Mouse (Mus musculus): ENCODE results near the gene Vmn2r118. TPM values are rescaled to one million over a fixed set of nuclear protein-coding genes. Genes with fewer than 3 reads are reported as not detected.

The Vmn2r118 gene
- not detected in 2 replicates for polyA plus RNA-seq (2015; fragmentation: Nextera tagmentation; extraction: Ambion mirVana)

DNA sequence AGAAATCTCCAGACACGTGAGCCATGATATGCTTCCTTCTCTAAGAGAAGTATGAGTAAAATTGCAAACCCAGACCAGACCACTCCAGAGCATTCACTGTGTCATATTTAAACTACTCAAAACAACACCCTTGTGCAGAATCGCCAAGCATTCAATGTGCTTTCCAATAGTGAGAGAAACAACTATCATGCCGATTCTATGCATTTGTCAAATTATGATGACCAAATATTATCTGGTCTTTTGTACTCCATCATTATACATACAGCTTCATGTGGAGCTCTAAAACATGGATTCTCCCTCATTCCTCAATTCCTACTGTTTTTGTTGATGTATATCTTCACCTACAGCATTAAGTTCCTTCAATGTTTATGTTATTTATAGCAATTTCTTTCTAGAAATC lies at the start of gene Vmn2r118:
Vmn2r118 (minus strand) TSS at position 101 of the 400 bp plus-strand sequence.
- no peaks in the 10 kb centered on the region for H3K36me3 ChIP-seq
- H3K27me3 ChIP-seq = no peaks in the 10 kb centered on the region
- 89% methylated on average over 3 of the region's 3 CpGs for WGBS
- no peak for ATAC-seq
- no peak within 1 kb of the TSS for H3K9ac ChIP-seq (replicated peaks)
- no peak within 1 kb of the TSS for H3K4me3 ChIP-seq (replicated peaks)
- no peak within 1 kb of the TSS for H3K4me2 ChIP-seq (replicated peaks)
- H3K4me1 ChIP-seq (replicated peaks) = no peaks in the 10 kb centered on the region
- no peak within 1 kb of the TSS for H3K27ac ChIP-seq
- H3K9me3 ChIP-seq = no peaks in the 10 kb centered on the region

DNA sequence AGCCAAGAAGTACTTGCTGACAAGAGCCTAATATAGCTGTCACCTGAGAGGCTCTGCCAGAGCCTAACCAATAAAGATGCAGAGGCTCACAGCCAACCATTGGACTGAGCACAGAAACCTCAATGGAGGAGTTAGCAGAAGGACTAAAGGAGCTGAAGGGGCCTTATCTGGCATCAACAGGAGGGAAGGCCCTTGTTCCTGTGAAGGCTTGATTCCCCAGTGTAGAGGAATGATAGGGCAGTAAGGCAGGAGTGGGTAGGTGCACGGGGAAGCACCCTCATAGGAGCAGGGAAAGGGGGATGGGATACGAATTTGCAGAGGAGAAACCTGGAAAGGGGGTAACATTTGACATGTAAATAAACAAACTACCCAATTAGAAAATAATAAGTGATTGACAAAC lies 36.1 kb upstream of the Vmn2r118 start:
- H3K27me3 ChIP-seq = no peaks in the 10 kb centered on the region
- no peak overlapping the region for H3K4me3 ChIP-seq (replicated peaks)
- H3K36me3 ChIP-seq = peaks cover 37% of the 10 kb centered on the region
- H3K9ac ChIP-seq (replicated peaks) = no peak overlapping the region
- H3K4me2 ChIP-seq (replicated peaks) = no peak overlapping the region
- WGBS = 89% methylated on average over 2 of the region's 2 CpGs
- no peak for ATAC-seq
- no peaks in the 10 kb centered on the region for H3K4me1 ChIP-seq (replicated peaks)
- no peak overlapping the region for H3K27ac ChIP-seq
- H3K9me3 ChIP-seq = no peaks in the 10 kb centered on the region

DNA sequence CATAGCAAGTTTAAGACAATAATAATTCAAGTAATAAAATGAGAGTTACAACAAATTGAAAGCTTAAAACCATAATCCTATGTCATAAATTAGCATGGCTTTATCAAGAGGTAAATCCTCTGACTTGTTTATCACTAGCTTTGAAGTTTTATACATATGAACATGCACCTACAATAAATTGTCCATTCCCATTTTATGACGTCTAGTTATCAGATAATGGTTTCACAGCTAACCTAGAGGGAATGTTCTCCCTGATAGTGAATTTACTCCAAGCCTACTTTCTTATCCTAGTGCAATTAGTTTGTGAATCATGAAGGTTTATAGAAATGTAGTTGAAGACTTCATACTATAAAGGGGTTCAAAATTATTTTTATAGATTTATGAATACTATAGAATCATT lies 34.2 kb downstream of the Vmn2r118 start:
- H3K4me3 ChIP-seq (replicated peaks) = no peak overlapping the region
- no peaks in the 10 kb centered on the region for H3K9me3 ChIP-seq
- H3K27me3 ChIP-seq = no peaks in the 10 kb centered on the region
- H3K36me3 ChIP-seq = no peaks in the 10 kb centered on the region
- ATAC-seq = no peak
- H3K27ac ChIP-seq = no peak overlapping the region
- H3K4me2 ChIP-seq (replicated peaks) = no peak overlapping the region
- no peak overlapping the region for H3K9ac ChIP-seq (replicated peaks)
- WGBS = 79% methylated on average over 1 of the region's 1 CpGs
- no peaks in the 10 kb centered on the region for H3K4me1 ChIP-seq (replicated peaks)

DNA sequence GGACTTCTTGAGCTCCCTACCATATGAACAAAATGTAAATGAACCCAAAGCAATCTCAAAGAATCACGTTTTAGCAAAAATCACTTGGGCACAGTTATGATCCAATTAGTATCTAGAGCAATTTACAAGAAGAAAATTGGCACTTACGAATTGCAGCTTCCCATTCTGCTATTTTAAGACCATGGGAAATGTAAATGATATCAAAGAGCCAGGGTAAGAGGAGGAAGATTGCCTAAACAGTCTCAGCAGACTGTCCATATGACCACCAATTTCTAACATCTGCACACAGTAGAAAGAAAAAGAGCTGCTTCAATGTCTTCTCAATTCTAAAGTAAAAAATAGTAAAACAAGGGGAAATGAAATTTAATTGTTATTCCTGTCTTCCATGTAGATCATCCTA lies 63.2 kb downstream of the Vmn2r118 start:
- H3K27me3 ChIP-seq = no peaks in the 10 kb centered on the region
- H3K27ac ChIP-seq = no peak overlapping the region
- H3K4me1 ChIP-seq (replicated peaks) = no peaks in the 10 kb centered on the region
- no peak overlapping the region for H3K4me2 ChIP-seq (replicated peaks)
- ATAC-seq = no peak
- no peak overlapping the region for H3K4me3 ChIP-seq (replicated peaks)
- no peak overlapping the region for H3K9ac ChIP-seq (replicated peaks)
- H3K36me3 ChIP-seq = no peaks in the 10 kb centered on the region
- no peaks in the 10 kb centered on the region for H3K9me3 ChIP-seq
- 66% methylated on average over 2 of the region's 2 CpGs for WGBS

DNA sequence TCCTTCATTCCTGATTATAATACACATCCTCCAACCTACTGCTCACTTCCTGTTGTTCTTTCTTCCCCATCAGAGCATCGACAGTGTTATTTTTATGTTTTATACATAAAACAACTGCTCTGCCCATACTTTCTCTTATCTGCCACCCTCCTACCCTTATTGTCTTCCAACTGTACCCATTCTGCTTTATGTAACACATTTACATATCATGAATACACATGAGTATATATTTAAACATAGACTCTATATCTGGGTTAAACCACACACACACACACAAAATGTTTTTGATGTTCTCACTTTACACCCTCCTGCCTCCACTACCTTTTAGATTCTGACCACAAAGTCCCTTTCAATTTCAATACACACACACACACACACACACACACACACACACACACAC lies 76.5 kb downstream of the Vmn2r118 start:
- H3K9me3 ChIP-seq = no peaks in the 10 kb centered on the region
- H3K4me1 ChIP-seq (replicated peaks) = no peaks in the 10 kb centered on the region
- WGBS = 88% methylated on average over 1 of the region's 1 CpGs
- H3K27me3 ChIP-seq = no peaks in the 10 kb centered on the region
- no peak overlapping the region for H3K9ac ChIP-seq (replicated peaks)
- no peak overlapping the region for H3K4me2 ChIP-seq (replicated peaks)
- H3K4me3 ChIP-seq (replicated peaks) = no peak overlapping the region
- no peaks in the 10 kb centered on the region for H3K36me3 ChIP-seq
- ATAC-seq = no peak
- H3K27ac ChIP-seq = no peak overlapping the region

Other genes with a start within 250 kb of the Vmn2r118 start
- gene St6gal2, start 179.8 kb downstream of the Vmn2r118 start, polyA plus RNA-seq (2015; fragmentation: Nextera tagmentation; extraction: Ambion mirVana) = 18.4 and 18.7 TPM in 2 replicates
- 10.7 and 13.6 TPM in 2 replicates for gene Pot1b, start 87.4 kb upstream of the Vmn2r118 start, polyA plus RNA-seq (2015; fragmentation: Nextera tagmentation; extraction: Ambion mirVana)
- 0.10 and 0.17 TPM in 2 replicates for gene Adgre4, start 124.8 kb upstream of the Vmn2r118 start, polyA plus RNA-seq (2015; fragmentation: Nextera tagmentation; extraction: Ambion mirVana)